Mouse (Mus musculus) cerebellum, adult 9-11 months (tissue): ENCODE measurements at regions not wholly inside any gene's neighbourhood (a gene's known extent, or its start where the extent isn't known, plus 50 kb on each side); places are given as distances from the start of the nearest gene placed in this dataset.

Experiments used
- DNase-seq: peaks from one replicate; pipeline ENCODE4 v3.0.0; 2022

- no peak for DNase-seq
Observed at GRCm38 (mm10) chr3:52158788-52159260, 53.9 kb upstream of the Maml3 start.

- DNase-seq = no peak
Observed at GRCm38 (mm10) chr3:52161688-52162087, 56.8 kb upstream of the Maml3 start.

- DNase-seq = no peak
Observed at GRCm38 (mm10) chr3:52163990-52164389, 59.1 kb upstream of the Maml3 start.

- DNase-seq = no peak
Observed at GRCm38 (mm10) chr3:52167420-52167819, 62.5 kb upstream of the Maml3 start.

- DNase-seq = no peak
Observed at GRCm38 (mm10) chr3:52170847-52171246, 66.0 kb upstream of the Maml3 start.

GRCm38 (mm10) chr3:52171303-52171702 lies 66.4 kb upstream of the Maml3 start:
- DNase-seq = no peak

- DNase-seq = no peak
Observed at GRCm38 (mm10) chr3:52173490-52173889, 68.6 kb upstream of the Maml3 start.

- no peak for DNase-seq
Observed at GRCm38 (mm10) chr3:52176108-52176507, 71.2 kb upstream of the Maml3 start.

GRCm38 (mm10) chr3:52178851-52179250 lies 74.0 kb upstream of the Maml3 start:
- DNase-seq = no peak

- DNase-seq = peak; percentile 74
Observed at GRCm38 (mm10) chr3:52179686-52180085, 74.8 kb upstream of the Maml3 start.

- DNase-seq = peak; percentile 56
Observed at GRCm38 (mm10) chr3:52180306-52180705, 75.4 kb upstream of the Maml3 start.

- DNase-seq = peak; percentile 92
Observed at GRCm38 (mm10) chr3:52180785-52181184, 75.9 kb upstream of the Maml3 start.

- peak; percentile 19 for DNase-seq
Observed at GRCm38 (mm10) chr3:52181326-52182101, 76.6 kb upstream of the Maml3 start.

- DNase-seq = no peak
Observed at GRCm38 (mm10) chr3:52184241-52184640, 79.4 kb upstream of the Maml3 start.

GRCm38 (mm10) chr3:52185351-52185750 lies 80.5 kb upstream of the Maml3 start:
- no peak for DNase-seq

GRCm38 (mm10) chr3:52187401-52187801 lies 80.7 kb upstream of the Foxo1 start:
- DNase-seq = no peak

GRCm38 (mm10) chr3:52188303-52188702 lies 79.8 kb upstream of the Foxo1 start:
- no peak for DNase-seq

- DNase-seq = no peak
Observed at GRCm38 (mm10) chr3:52189016-52189415, 79.1 kb upstream of the Foxo1 start.

GRCm38 (mm10) chr3:52190021-52190420 lies 78.1 kb upstream of the Foxo1 start:
- DNase-seq = no peak

- no peak for DNase-seq
Observed at GRCm38 (mm10) chr3:52193026-52193425, 75.1 kb upstream of the Foxo1 start.

- no peak for DNase-seq
Observed at GRCm38 (mm10) chr3:52194216-52194615, 73.9 kb upstream of the Foxo1 start.

- DNase-seq = peak; percentile 20
Observed at GRCm38 (mm10) chr3:52195486-52195885, 72.7 kb upstream of the Foxo1 start.

GRCm38 (mm10) chr3:52196047-52196935 lies 71.8 kb upstream of the Foxo1 start:
- peak; percentile 75 for DNase-seq

GRCm38 (mm10) chr3:52196936-52197246 lies 71.2 kb upstream of the Foxo1 start:
- DNase-seq = no peak
